Mouse (Mus musculus) MEL (cell line): ENCODE measurements at regions not wholly inside any gene's neighbourhood (a gene's known extent, or its start where the extent isn't known, plus 50 kb on each side); places are given as distances from the start of the nearest gene placed in this dataset.

Source experiments
- DNase-seq: peaks from one replicate; pipeline ENCODE4 v3.0.0; 2011; ENCODE audit warnings: low read depth, low spot score
- H3K27ac ChIP-seq: 2 replicates; pipeline ENCODE4 v1.5.1; 2012; ENCODE audit warnings: low read depth, mild to moderate bottlenecking, control low read depth, low read length, moderate library complexity; ENCODE audit not compliant: control insufficient read depth
- H3K27me3 ChIP-seq, 2 experiments: fragments of 150-350 bp in 1 of 2; sonication (generic) in 1 of 2; 2 replicates each; pipeline ENCODE4 v1.6.1; 2012; ENCODE audit warnings: low read length in 2 of 2, mild to moderate bottlenecking in 2 of 2, improper control_type of control experiment in 1 of 2, moderate library complexity in 1 of 2; ENCODE audit not compliant: insufficient read depth in 2 of 2, control insufficient read depth in 1 of 2
- H3K36me3 ChIP-seq, 2 experiments: 2 replicates each; pipeline ENCODE4 v1.6.1; 2012 to 2014; ENCODE audit warnings: low read length in 2 of 2, improper control_type of control experiment in 1 of 2, inconsistent platforms in 1 of 2, mild to moderate bottlenecking in 1 of 2; ENCODE audit not compliant: insufficient read depth in 2 of 2, control insufficient read depth in 1 of 2
- H3K4me1 ChIP-seq, 2 experiments: fragments of 150-350 bp in 1 of 2; sonication (generic) in 1 of 2; 2 replicates each; pipeline ENCODE4 v1.6.1; 2012; ENCODE audit warnings: low read length in 2 of 2, improper control_type of control experiment in 1 of 2, mild to moderate bottlenecking in 1 of 2; ENCODE audit not compliant: insufficient read depth in 2 of 2, control insufficient read depth in 1 of 2
- H3K4me3 ChIP-seq, 2 experiments: fragments of 150-350 bp in 1 of 2; sonication (generic) in 1 of 2; 2 replicates each; pipeline ENCODE4 v1.5.1; 2012; ENCODE audit warnings: low read depth in 2 of 2, low read length in 2 of 2, mild to moderate bottlenecking in 2 of 2, moderate library complexity in 2 of 2, control low read depth in 1 of 2, improper control_type of control experiment in 1 of 2; ENCODE audit not compliant: control insufficient read depth in 1 of 2, insufficient read depth in 1 of 2
- H3K79me2 ChIP-seq: 2 replicates; pipeline ENCODE4 v1.6.1; 2012; ENCODE audit warnings: mild to moderate bottlenecking, low read length, moderate library complexity; ENCODE audit not compliant: control insufficient read depth, poor library complexity, insufficient read depth
- H3K9ac ChIP-seq: 2 replicates; pipeline ENCODE4 v1.6.1; 2012; ENCODE audit warnings: low read depth, mild to moderate bottlenecking, control low read depth, low read length, moderate library complexity; ENCODE audit not compliant: control insufficient read depth, poor library complexity, severe bottlenecking
- H3K9me3 ChIP-seq: fragments of 150-350 bp; sonication (generic); replicated peaks from 2 replicates; pipeline ENCODE4 v1.6.1; 2012; ENCODE audit warnings: mild to moderate bottlenecking, low read length, improper control_type of control experiment, moderate library complexity; ENCODE audit not compliant: insufficient read depth
- BHLHE40 ChIP-seq: IDR thresholded peaks from 2 replicates; pipeline ENCODE4 v1.6.1; 2012; ENCODE audit warnings: low read depth, mild to moderate bottlenecking, inconsistent platforms, low read length, improper control_type of control experiment, borderline replicate concordance
- CTCF ChIP-seq, 3 experiments: IDR thresholded peaks in 2 of 3; conservative IDR thresholded peaks in 1 of 3; 2 replicates each; pipeline ENCODE4 v1.5.1; 2011 to 2012; ENCODE audit warnings: low read length in 3 of 3, low read depth in 2 of 3, mild to moderate bottlenecking in 2 of 3, improper control_type of control experiment in 1 of 3, inconsistent platforms in 1 of 3, mixed read lengths in 1 of 3, moderate library complexity in 1 of 3; ENCODE audit not compliant: control insufficient read depth in 1 of 3, insufficient read depth in 1 of 3, poor library complexity in 1 of 3, severe bottlenecking in 1 of 3
- E2F4 ChIP-seq: IDR thresholded peaks from 2 replicates; pipeline ENCODE4 v1.6.1; 2011; ENCODE audit warnings: low read depth, low read length, improper control_type of control experiment, borderline replicate concordance
- GABPA ChIP-seq: IDR thresholded peaks from 2 replicates; pipeline ENCODE4 v1.6.1; 2012; ENCODE audit warnings: low read depth, mild to moderate bottlenecking, inconsistent platforms, low read length, improper control_type of control experiment, moderate library complexity
- GATA1 ChIP-seq: IDR thresholded peaks from 2 replicates; pipeline ENCODE4 v1.6.1; 2011; ENCODE audit warnings: low read depth, low read length, improper control_type of control experiment
- KAT2A ChIP-seq: conservative IDR thresholded peaks from 2 replicates; pipeline ENCODE4 v1.6.1; 2012; ENCODE audit warnings: low read depth, low read length, improper control_type of control experiment, inconsistent platforms
- MAFK ChIP-seq: IDR thresholded peaks from 2 replicates; pipeline ENCODE4 v1.6.1; 2011; ENCODE audit warnings: low read depth, mild to moderate bottlenecking, low read length, improper control_type of control experiment, borderline replicate concordance
- MAX ChIP-seq: IDR thresholded peaks from 2 replicates; pipeline ENCODE4 v1.6.1; 2011; ENCODE audit warnings: low read length, improper control_type of control experiment
- MEF2A ChIP-seq: IDR thresholded peaks from 2 replicates; pipeline ENCODE4 v1.6.1; 2014; ENCODE audit warnings: low read depth, mild to moderate bottlenecking, inconsistent platforms, low read length, improper control_type of control experiment; ENCODE audit not compliant: poor library complexity, insufficient replicate concordance, severe bottlenecking; ENCODE audit errors: extremely low read depth
- MYC ChIP-seq: IDR thresholded peaks from 2 replicates; pipeline ENCODE4 v1.6.1; 2011; ENCODE audit warnings: low read depth, mild to moderate bottlenecking, low read length, improper control_type of control experiment, moderate library complexity
- NRF1 ChIP-seq: IDR thresholded peaks from 2 replicates; pipeline ENCODE4 v1.6.1; 2014; ENCODE audit warnings: low read depth, mild to moderate bottlenecking, inconsistent platforms, low read length, improper control_type of control experiment, moderate library complexity; ENCODE audit not compliant: poor library complexity, insufficient read depth, severe bottlenecking
- POLR2A ChIP-seq, 2 experiments: IDR thresholded peaks; 2 replicates each; pipeline ENCODE4 v1.6.1; 2011 to 2012; ENCODE audit warnings: low read length in 2 of 2, mild to moderate bottlenecking in 2 of 2, control low read depth in 1 of 2, improper control_type of control experiment in 1 of 2, low read depth in 1 of 2, moderate library complexity in 1 of 2; ENCODE audit not compliant: control insufficient read depth in 1 of 2, insufficient read depth in 1 of 2, poor library complexity in 1 of 2
- POLR2AphosphoS2 ChIP-seq: IDR thresholded peaks from 2 replicates; pipeline ENCODE4 v1.6.1; 2011; ENCODE audit warnings: low read length, improper control_type of control experiment
- RAD21 ChIP-seq: IDR thresholded peaks from 2 replicates; pipeline ENCODE4 v1.6.1; 2011; ENCODE audit warnings: mild to moderate bottlenecking, low read depth, low read length, improper control_type of control experiment
- RCOR1 ChIP-seq: IDR thresholded peaks from 2 replicates; pipeline ENCODE4 v1.6.1; 2012; ENCODE audit warnings: low read depth, mild to moderate bottlenecking, inconsistent platforms, low read length, improper control_type of control experiment
- SIN3A ChIP-seq: IDR thresholded peaks from 2 replicates; pipeline ENCODE4 v1.6.1; 2012; ENCODE audit warnings: low read length, improper control_type of control experiment, inconsistent platforms
- SMC3 ChIP-seq: IDR thresholded peaks from 2 replicates; pipeline ENCODE4 v1.6.1; 2011; ENCODE audit warnings: low read depth, low read length, improper control_type of control experiment
- TCF12 ChIP-seq: IDR thresholded peaks from 2 replicates; pipeline ENCODE4 v1.6.1; 2014; ENCODE audit warnings: low read depth, mild to moderate bottlenecking, inconsistent platforms, low read length, improper control_type of control experiment, moderate library complexity
- UBTF ChIP-seq: IDR thresholded peaks from 2 replicates; pipeline ENCODE4 v1.6.1; 2012; ENCODE audit warnings: low read depth, mild to moderate bottlenecking, inconsistent platforms, low read length, improper control_type of control experiment, moderate library complexity, borderline replicate concordance; ENCODE audit not compliant: insufficient read depth
- USF2 ChIP-seq, 2 experiments: IDR thresholded peaks; 2 replicates each; pipeline ENCODE4 v1.6.1; 2011 to 2012; ENCODE audit warnings: improper control_type of control experiment in 2 of 2, low read length in 2 of 2, borderline replicate concordance in 1 of 2, inconsistent platforms in 1 of 2, low read depth in 1 of 2, mild to moderate bottlenecking in 1 of 2; ENCODE audit not compliant: insufficient read depth in 1 of 2
- ZC3H11A ChIP-seq: IDR thresholded peaks from 2 replicates; pipeline ENCODE4 v1.6.1; 2012; ENCODE audit warnings: low read depth, mild to moderate bottlenecking, inconsistent platforms, low read length, improper control_type of control experiment
- ZKSCAN1 ChIP-seq: IDR thresholded peaks from 2 replicates; pipeline ENCODE4 v1.6.1; 2012; ENCODE audit warnings: low read depth, mild to moderate bottlenecking, inconsistent platforms, low read length, improper control_type of control experiment, moderate library complexity
- ZMIZ1 ChIP-seq: IDR thresholded peaks from 2 replicates; pipeline ENCODE4 v1.6.1; 2012; ENCODE audit warnings: low read depth, mild to moderate bottlenecking, inconsistent platforms, low read length, improper control_type of control experiment, moderate library complexity
- ZNF384 ChIP-seq: IDR thresholded peaks from 2 replicates; pipeline ENCODE4 v1.6.1; 2012; ENCODE audit warnings: low read depth, mild to moderate bottlenecking, inconsistent platforms, low read length, improper control_type of control experiment

DNA sequence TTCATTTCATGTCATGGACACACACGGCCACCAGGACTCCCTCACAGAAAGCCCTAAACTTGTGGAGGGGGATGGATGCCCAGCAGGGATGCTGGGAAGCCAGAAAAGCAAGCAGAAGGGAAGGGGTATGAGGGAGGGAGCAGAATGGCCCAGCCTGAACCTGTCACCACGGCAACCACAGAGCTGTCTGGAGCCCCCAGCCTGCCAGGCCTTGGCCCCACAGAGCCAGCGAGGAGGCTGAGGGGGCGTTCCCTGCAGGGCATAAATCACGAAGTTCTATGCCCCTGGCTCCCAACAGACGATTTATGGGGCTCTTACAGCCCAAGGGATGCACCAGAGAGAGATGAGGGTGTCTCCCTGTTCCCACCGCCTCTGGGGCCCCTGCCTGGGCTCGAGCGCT lies 93.7 kb upstream of the Zbtb40 start:
- DNase-seq: no peak
- Histone ChIP-seq H3K36me3 (no peaks in the 10 kb centered on the region), H3K4me1 (no peaks in the 10 kb centered on the region), H3K9me3 (no peaks in the 10 kb centered on the region), H3K79me2 (no peaks in the 10 kb centered on the region), H3K27ac (no peak overlapping the region)
- TF ChIP-seq SIN3A (no peak), POLR2AphosphoS2 (no peak), USF2 (IDR thresholded peaks at IDR 0.05; ENCODE audit: borderline replicate concordance in 1 of 2, insufficient read depth in 1 of 2, low read depth in 1 of 2, low read length in 2 of 2) (no peak), ZNF384 (no peak), RCOR1 (no peak), RAD21 (no peak), ZKSCAN1 (no peak), CTCF (IDR thresholded peaks at IDR 0.05 in 2 of 3, conservative IDR thresholded peaks at IDR 0.05 in 1 of 3; ENCODE audit: control insufficient read depth in 1 of 3, insufficient read depth in 1 of 3, low read depth in 2 of 3, low read length in 3 of 3, poor library complexity in 1 of 3, severe bottlenecking in 1 of 3) (no peak), GABPA (no peak), ZMIZ1 (no peak), TCF12 (no peak), NRF1 (no peak), SMC3 (no peak)
- TF ChIP-seq, all 39 proteins: peak for 0
- Histone ChIP-seq H3K27me3 (no peaks in the 10 kb centered on the region), H3K9ac (no peak overlapping the region), H3K4me3 (no peak overlapping the region)

DNA sequence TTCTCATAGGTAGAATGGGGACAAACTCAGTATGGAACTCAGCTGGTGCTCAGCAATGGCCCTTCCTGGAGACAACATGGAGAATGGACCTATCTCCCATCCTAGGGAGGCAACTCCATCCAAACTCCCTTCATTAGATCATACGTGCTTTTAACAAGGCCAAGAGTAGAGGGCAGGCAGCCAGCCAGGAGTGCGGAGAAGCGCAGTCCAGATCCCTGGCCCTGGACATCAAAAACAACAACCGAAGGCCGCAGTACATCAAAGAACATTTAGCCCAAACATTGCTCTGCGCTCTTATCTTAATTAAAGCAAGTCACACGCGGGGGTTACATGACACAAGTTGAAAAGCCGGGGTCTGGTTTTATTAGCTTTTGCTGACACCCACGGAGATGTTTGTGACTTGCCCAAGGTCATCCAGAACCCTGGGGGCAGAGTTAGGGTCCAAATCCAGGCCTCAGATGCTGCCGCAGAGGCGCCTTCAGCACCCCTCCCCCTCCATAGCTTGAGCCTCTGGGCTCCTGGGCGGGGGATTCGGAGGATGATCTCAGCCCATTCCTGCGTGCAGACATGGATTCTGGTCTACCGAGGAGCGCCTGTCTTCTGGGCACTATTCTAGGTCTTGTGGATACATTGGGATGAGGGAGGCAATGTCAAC lies 90.6 kb upstream of the Zbtb40 start:
- H3K4me3 ChIP-seq: no peak overlapping the region
- TF ChIP-seq NRF1 (no peak), MAX (no peak), GATA1 (no peak), MYC (no peak), E2F4 (no peak), BHLHE40 (no peak), RAD21 (no peak), ZC3H11A (no peak), MAFK (no peak), POLR2A (IDR thresholded peaks at IDR 0.05; ENCODE audit: control insufficient read depth in 1 of 2, insufficient read depth in 1 of 2, low read depth in 1 of 2, low read length in 2 of 2, poor library complexity in 1 of 2) (no peak), UBTF (no peak), MEF2A (no peak), KAT2A (no peak)
- TF ChIP-seq, all 39 proteins: peak for 0
- Histone ChIP-seq H3K9ac (no peak overlapping the region), H3K36me3 (no peaks in the 10 kb centered on the region), H3K27ac (no peak overlapping the region), H3K79me2 (no peaks in the 10 kb centered on the region), H3K9me3 (no peaks in the 10 kb centered on the region), H3K4me1 (no peaks in the 10 kb centered on the region), H3K27me3 (no peaks in the 10 kb centered on the region)
- DNase-seq: no peak
